Mouse (Mus musculus): ENCODE data around the gene Cdc42ep5. TPM values are rescaled to one million over a fixed set of nuclear protein-coding genes. Genes with fewer than 3 reads are reported as not detected.
"Not testable (repeated sequence)": the region's sequence is repeated elsewhere in the genome, so short reads cannot be mapped to it uniquely, and the experiment has no call there.

Cdc42ep5 gene
- total RNA-seq (2014; rRNA removed) (3.5 and 4.0 TPM in 2 replicates), polyA plus RNA-seq (2015; fragmentation: Nextera tagmentation; extraction: Ambion mirVana) (6.7 and 6.9 TPM in 2 replicates)

GRCm38 (mm10) chr7:4164090-4164910, at the start of gene Cdc42ep5:
Gene Cdc42ep5 (minus strand): TSS chr7:4164860.
- 0 out of 2 replicates have a peak within 1 kb of the TSS, but pooled peaks have one; percentile 10 for H3K9ac ChIP-seq
- H3K4me3 ChIP-seq (ENCODE audit: low read depth, low read length) = peak within 1 kb of the TSS; percentile 23
- no peaks in the 10 kb centered on the region for H3K4me1 ChIP-seq (ENCODE audit: insufficient read depth)
- ATAC-seq (peak; percentile 34; the same call in 1 of the 2 replicates), DNase-seq (no peak)
- no peak within 1 kb of the TSS for H3K27ac ChIP-seq (ENCODE audit: low read depth, low read length)
- no peak for TF ChIP-seq CTCF (IDR thresholded peaks at IDR 0.05; ENCODE audit: low read depth)
- H3K27me3 ChIP-seq (ENCODE audit: insufficient read depth, low read length) = no peaks in the 10 kb centered on the region
- H3K4me2 ChIP-seq (ENCODE audit: low read depth) = peak within 1 kb of the TSS; percentile 40
- 2% methylated on average over 19 of the region's 20 CpGs for WGBS
- no peaks in the 10 kb centered on the region for H3K9me3 ChIP-seq (ENCODE audit: low read length)
- no peaks in the 10 kb centered on the region for H3K36me3 ChIP-seq (ENCODE audit: insufficient read depth)

GRCm38 (mm10) chr7:4213436-4213835, 48.8 kb upstream of the Cdc42ep5 start:
- H3K36me3 ChIP-seq (ENCODE audit: insufficient read depth); H3K9ac ChIP-seq; H3K4me2 ChIP-seq (ENCODE audit: low read depth); H3K27ac ChIP-seq (ENCODE audit: low read depth, low read length); H3K27me3 ChIP-seq (ENCODE audit: insufficient read depth, low read length); H3K4me3 ChIP-seq (ENCODE audit: low read depth, low read length); H3K9me3 ChIP-seq (ENCODE audit: low read length); ATAC-seq; DNase-seq; H3K4me1 ChIP-seq (ENCODE audit: insufficient read depth): not testable (repeated sequence)

DNA sequence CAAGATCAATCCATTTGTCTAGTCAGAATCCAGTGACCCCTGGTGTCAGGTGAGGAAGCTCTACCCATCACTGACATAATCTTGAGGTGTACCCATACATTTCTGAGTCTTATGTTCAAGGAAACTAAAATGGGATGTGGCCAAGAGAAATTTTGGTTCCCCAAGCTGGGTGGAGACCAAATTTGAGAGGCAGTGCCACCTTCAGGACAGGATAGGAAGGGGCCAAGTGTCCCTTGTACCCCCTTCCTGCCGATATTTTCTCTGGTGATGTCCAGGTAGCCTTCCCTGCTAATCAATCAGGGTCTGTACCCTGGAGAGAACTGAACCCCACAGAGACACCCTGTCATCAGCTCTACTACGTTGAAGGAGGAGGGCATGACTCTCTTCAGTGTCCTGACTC, 44.0 kb upstream of the Cdc42ep5 start:
- Histone ChIP-seq H3K4me2 (ENCODE audit: low read depth) (no peak overlapping the region), H3K9ac (no peak overlapping the region), H3K27me3 (ENCODE audit: insufficient read depth, low read length) (no peaks in the 10 kb centered on the region), H3K4me3 (ENCODE audit: low read depth, low read length) (no peak overlapping the region), H3K4me1 (ENCODE audit: insufficient read depth) (no peaks in the 10 kb centered on the region), H3K9me3 (ENCODE audit: low read length) (no peaks in the 10 kb centered on the region), H3K36me3 (ENCODE audit: insufficient read depth) (no peaks in the 10 kb centered on the region), H3K27ac (ENCODE audit: low read depth, low read length) (no peak overlapping the region)
- no peak for TF ChIP-seq CTCF (IDR thresholded peaks at IDR 0.05; ENCODE audit: low read depth)
- WGBS = 27% methylated on average over 2 of the region's 2 CpGs
- ATAC-seq (no peak), DNase-seq (no peak)

DNA sequence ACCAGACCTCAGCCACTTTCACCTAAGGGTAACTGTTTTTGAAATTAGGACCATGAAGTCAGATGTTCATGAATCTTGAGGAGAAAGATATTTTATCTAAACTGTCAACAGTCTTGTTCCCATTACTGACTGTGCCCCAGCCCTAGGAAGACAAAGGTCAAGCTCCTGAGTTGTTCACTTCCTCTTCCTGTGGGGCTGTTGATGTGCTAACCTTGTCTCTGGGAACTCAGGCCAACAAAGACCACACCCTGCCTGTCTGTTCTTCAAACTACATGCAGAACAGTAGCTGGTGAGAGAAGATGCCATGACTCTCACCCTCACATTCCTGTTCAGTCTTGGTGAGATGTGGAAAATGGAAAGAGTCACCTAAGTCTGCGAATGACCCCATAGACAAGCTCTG, 42.5 kb upstream of the Cdc42ep5 start:
- no peaks in the 10 kb centered on the region for H3K36me3 ChIP-seq (ENCODE audit: insufficient read depth)
- no peaks in the 10 kb centered on the region for H3K9me3 ChIP-seq (ENCODE audit: low read length)
- H3K27ac ChIP-seq (ENCODE audit: low read depth, low read length) = no peak overlapping the region
- no peak overlapping the region for H3K4me3 ChIP-seq (ENCODE audit: low read depth, low read length)
- no peak for TF ChIP-seq CTCF (IDR thresholded peaks at IDR 0.05; ENCODE audit: low read depth)
- no peaks in the 10 kb centered on the region for H3K4me1 ChIP-seq (ENCODE audit: insufficient read depth)
- H3K27me3 ChIP-seq (ENCODE audit: insufficient read depth, low read length) = no peaks in the 10 kb centered on the region
- DNase-seq (no peak), ATAC-seq (no peak)
- no peak overlapping the region for H3K9ac ChIP-seq
- H3K4me2 ChIP-seq (ENCODE audit: low read depth) = no peak overlapping the region
- 84% methylated on average over 1 of the region's 1 CpGs for WGBS

DNA sequence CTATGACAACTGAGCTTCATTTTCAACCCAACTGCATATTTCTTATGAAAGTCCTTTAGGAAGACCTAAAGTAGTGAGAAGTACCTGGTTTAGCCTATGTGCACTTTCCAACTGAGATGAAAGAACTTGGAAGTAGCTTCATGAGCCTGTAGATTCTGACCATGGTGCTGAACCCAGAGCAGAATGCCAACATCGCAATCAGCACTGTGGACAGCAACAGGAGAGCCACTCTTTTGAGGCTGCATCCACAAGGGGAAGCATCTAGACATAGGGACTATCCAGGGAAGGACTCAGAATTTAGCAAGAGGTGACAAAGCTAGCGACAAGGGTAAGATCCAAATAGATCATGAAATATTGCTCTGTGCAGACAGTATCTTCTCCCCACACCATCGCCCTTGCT, 13.8 kb upstream of the Cdc42ep5 start:
- Histone ChIP-seq H3K27me3 (ENCODE audit: insufficient read depth, low read length) (no peaks in the 10 kb centered on the region), H3K27ac (ENCODE audit: low read depth, low read length) (no peak overlapping the region), H3K9me3 (ENCODE audit: low read length) (no peaks in the 10 kb centered on the region), H3K36me3 (ENCODE audit: insufficient read depth) (no peaks in the 10 kb centered on the region), H3K4me2 (ENCODE audit: low read depth) (no peak overlapping the region), H3K4me3 (ENCODE audit: low read depth, low read length) (no peak overlapping the region), H3K4me1 (ENCODE audit: insufficient read depth) (no peaks in the 10 kb centered on the region), H3K9ac (no peak overlapping the region)
- DNase-seq (no peak), ATAC-seq (no peak)
- no peak for TF ChIP-seq CTCF (IDR thresholded peaks at IDR 0.05; ENCODE audit: low read depth)
- WGBS = 45% methylated on average over 3 of the region's 3 CpGs

GRCm38 (mm10) chr7:4170193-4170938, 5.7 kb upstream of the Cdc42ep5 start:
- TF ChIP-seq CTCF (IDR thresholded peaks at IDR 0.05; ENCODE audit: low read depth) = no peak
- Histone ChIP-seq H3K36me3 (ENCODE audit: insufficient read depth) (no peaks in the 10 kb centered on the region), H3K4me3 (ENCODE audit: low read depth, low read length) (no peak overlapping the region), H3K4me1 (ENCODE audit: insufficient read depth) (no peaks in the 10 kb centered on the region), H3K27ac (ENCODE audit: low read depth, low read length) (no peak overlapping the region), H3K4me2 (ENCODE audit: low read depth) (no peak overlapping the region), H3K27me3 (ENCODE audit: insufficient read depth, low read length) (no peaks in the 10 kb centered on the region), H3K9ac (no peak overlapping the region), H3K9me3 (ENCODE audit: low read length) (no peaks in the 10 kb centered on the region)
- WGBS = 86% methylated on average over 6 of the region's 6 CpGs
- ATAC-seq = no peak
- no peak for DNase-seq

GRCm38 (mm10) chr7:4167098-4167497, 2.4 kb upstream of the Cdc42ep5 start:
- no peaks in the 10 kb centered on the region for H3K4me1 ChIP-seq (ENCODE audit: insufficient read depth)
- no peaks in the 10 kb centered on the region for H3K27me3 ChIP-seq (ENCODE audit: insufficient read depth, low read length)
- H3K27ac ChIP-seq (ENCODE audit: low read depth, low read length) = no peak overlapping the region
- no peak for TF ChIP-seq CTCF (IDR thresholded peaks at IDR 0.05; ENCODE audit: low read depth)
- H3K4me2 ChIP-seq (ENCODE audit: low read depth) = no peak overlapping the region
- no peak overlapping the region for H3K9ac ChIP-seq
- H3K4me3 ChIP-seq (ENCODE audit: low read depth, low read length) = no peak overlapping the region
- ATAC-seq (no peak), DNase-seq (no peak)
- no peaks in the 10 kb centered on the region for H3K9me3 ChIP-seq (ENCODE audit: low read length)
- H3K36me3 ChIP-seq (ENCODE audit: insufficient read depth) = no peaks in the 10 kb centered on the region

Measured in forebrain, postnatal 0 days (tissue).